29 mouse cellular contexts compared by ENCODE assay signal in the genomic region with DNA sequence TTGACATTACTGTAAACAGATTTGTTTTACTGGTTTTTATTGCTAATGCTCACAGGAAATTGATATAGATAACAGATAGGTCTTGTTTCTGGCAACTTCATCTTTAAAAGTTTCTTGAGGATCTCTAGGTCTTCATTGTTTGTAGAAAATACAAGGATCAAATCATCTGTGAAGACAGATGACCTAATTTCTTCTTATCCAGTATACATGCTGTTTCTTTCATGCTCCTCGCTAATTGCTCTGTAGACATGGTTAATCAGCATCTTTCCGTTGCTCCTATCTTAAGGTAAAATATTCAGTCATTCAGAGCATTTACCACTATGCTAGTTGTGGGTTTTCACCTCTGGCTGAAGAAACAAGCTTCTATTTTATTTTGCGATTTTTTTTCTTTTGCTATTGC.
"Had no signal": no experiment of that assay in that cellular context is flagged by ENCODE, and none has a peak within 500 bp of the region (broad histone marks: within the 10 kb centered on the region; RNA-seq: fewer than 3 reads in every experiment).

No protein-coding gene starts in this region.

- H3K27ac ChIP-seq: embryonic facial prominence, embryonic 10.5 days; embryonic facial prominence, embryonic 12.5 days; embryonic facial prominence, embryonic 13.5 days; embryonic facial prominence, embryonic 15.5 days; forebrain, embryonic 10.5 days; forebrain, embryonic 12.5 days; forebrain, embryonic 13.5 days; forebrain, embryonic 15.5 days; gastrocnemius, adult 2 months; heart, adult 2 months had no signal

- ATAC-seq: forebrain, embryonic 13.5 days; forebrain, embryonic 14.5 days; forebrain, embryonic 15.5 days; forebrain, embryonic 16.5 days; forebrain, postnatal 0 days had no signal

- DNase-seq: cerebellum, adult 2 months; cerebellum, adult 8-10 months; cerebellum, adult 9-10 months; cerebellum, adult 9-11 months; cerebellum, postnatal 10 days; cerebellum, postnatal 14 days; cerebellum, postnatal 25 days; cerebellum, postnatal 36 days; embryo, embryonic 11 days; forebrain, postnatal 0 days; gastrocnemius, adult 2 months; gastrocnemius, postnatal 10 days; gastrocnemius, postnatal 14 days; gastrocnemius, postnatal 25 days; gastrocnemius, postnatal 36 days; heart, adult 11 months; heart, adult 18-20 months; heart, adult 2 months had no signal

- H3K4me3 ChIP-seq: embryonic facial prominence, embryonic 10.5 days; embryonic facial prominence, embryonic 12.5 days; embryonic facial prominence, embryonic 13.5 days; embryonic facial prominence, embryonic 15.5 days; erythroblast, embryonic 14.5 days; forebrain, embryonic 10.5 days; forebrain, embryonic 12.5 days; forebrain, embryonic 13.5 days; forebrain, embryonic 15.5 days; gastrocnemius, adult 2 months; heart, adult 2 months had no signal
